In genomic region chr1:87418733-87419132, GRCm38 (mm10) we compare ENCODE assay signal across 11 mouse cellular contexts. TPM values are rescaled to one million over a fixed set of nuclear protein-coding genes. Genes with fewer than 3 reads are reported as not detected.
DNase-seq lines count a peak whose midpoint lies in the region; ATAC-seq lines count a peak whose summit lies in the region.
"Had no signal": no experiment of that assay in that cellular context is flagged by ENCODE, and none has a peak within 500 bp of the region (broad histone marks: within the 10 kb centered on the region; RNA-seq: fewer than 3 reads in every experiment).

No protein-coding gene starts in this region.

- no peaks in the 10 kb centered on the region for H3K9me3 ChIP-seq in hindbrain, embryonic 11.5 days (ENCODE audit: control insufficient read depth, low read length)
- H3K9me3 ChIP-seq in hindbrain, embryonic 10.5 days, result no peaks in the 10 kb centered on the region
- H3K9me3 ChIP-seq: embryonic facial prominence, embryonic 13.5 days; liver, embryonic 15.5 days; stomach, embryonic 15.5 days had no signal

- H3K27ac ChIP-seq in hindbrain, embryonic 11.5 days (ENCODE audit: low read depth, low read length), result no peak overlapping the region
- no peak overlapping the region for H3K27ac ChIP-seq in hindbrain, embryonic 10.5 days
- H3K27ac ChIP-seq: embryonic facial prominence, embryonic 13.5 days; liver, embryonic 15.5 days; stomach, embryonic 15.5 days had no signal

- H3K27me3 ChIP-seq in hindbrain, embryonic 11.5 days (ENCODE audit: control insufficient read depth, insufficient read depth, low read length), result no peaks in the 10 kb centered on the region
- no peaks in the 10 kb centered on the region for H3K27me3 ChIP-seq in hindbrain, embryonic 10.5 days (ENCODE audit: insufficient read depth, poor library complexity, severe bottlenecking)
- H3K27me3 ChIP-seq: embryonic facial prominence, embryonic 13.5 days; liver, embryonic 15.5 days; stomach, embryonic 15.5 days had no signal

- H3K4me3 ChIP-seq in hindbrain, embryonic 11.5 days (ENCODE audit: low read depth, low read length), result no peak overlapping the region
- no peak overlapping the region for H3K4me3 ChIP-seq in hindbrain, embryonic 10.5 days
- H3K4me3 ChIP-seq: embryonic facial prominence, embryonic 13.5 days; liver, embryonic 15.5 days; stomach, embryonic 15.5 days had no signal

- no peaks in the 10 kb centered on the region for H3K36me3 ChIP-seq in hindbrain, embryonic 11.5 days (ENCODE audit: control insufficient read depth, insufficient read depth, low read length)
- H3K36me3 ChIP-seq in hindbrain, embryonic 10.5 days, result peaks cover 73% of the 10 kb centered on the region

- WGBS in hindbrain, embryonic 11.5 days, result 88% methylated on average over 4 of the region's 4 CpGs
- 89% methylated on average over 4 of the region's 4 CpGs for WGBS in hindbrain, embryonic 10.5 days

- H3K4me2 ChIP-seq in hindbrain, embryonic 11.5 days (replicated peaks; ENCODE audit: low read depth, low read length), result no peak overlapping the region
- H3K4me2 ChIP-seq: embryonic facial prominence, embryonic 13.5 days; liver, embryonic 15.5 days; stomach, embryonic 15.5 days had no signal

- no peak for ATAC-seq in hindbrain, embryonic 11.5 days (ENCODE audit: low FRiP score)

- no peaks in the 10 kb centered on the region for H3K4me1 ChIP-seq in hindbrain, embryonic 11.5 days (replicated peaks; ENCODE audit: control insufficient read depth, insufficient read depth, low read length)
- H3K4me1 ChIP-seq in hindbrain, embryonic 10.5 days (replicated peaks), result no peaks in the 10 kb centered on the region
- H3K4me1 ChIP-seq: embryonic facial prominence, embryonic 13.5 days; liver, embryonic 15.5 days; stomach, embryonic 15.5 days had no signal

- DNase-seq in hindbrain, embryonic 11.5 days (ENCODE audit: low spot score), result peak; percentile 62
- no peak for DNase-seq in hindbrain, embryonic 10.5 days (ENCODE audit: low spot score)
- DNase-seq in thymus, postnatal 0 days (ENCODE audit: low spot score), result peak; percentile 67
- no peak for DNase-seq in thymus, adult 18-20 months
- peak; percentile 58 for DNase-seq in embryo, embryonic 11 days
- DNase-seq in natural killer cell, adult 2 months (ENCODE audit: low spot score in 2 of 2), result peak; percentile 2 to 25
- DNase-seq in right cerebral cortex, postnatal 10 days (ENCODE audit: low spot score in 2 of 2), result no peak
- DNase-seq in heart, adult 9 months (ENCODE audit: low spot score in 2 of 2), result no peak

- H3K9ac ChIP-seq in hindbrain, embryonic 11.5 days (ENCODE audit: low read depth, low read length), result no peak overlapping the region
- H3K9ac ChIP-seq: embryonic facial prominence, embryonic 13.5 days; liver, embryonic 15.5 days; stomach, embryonic 15.5 days had no signal

RNA-seq across cellular contexts. Expression of gene Kcnj13, which starts 24.2 kb away (rescaled TPM):
- polyA plus RNA-seq in hindbrain, embryonic 11.5 days (2014; fragmentation: Nextera tagmentation; extraction: Ambion mirVana), result 8.1 and 8.8 TPM in 2 replicates
- polyA plus RNA-seq in hindbrain, embryonic 10.5 days (2016; fragmentation: Nextera tagmentation; extraction: Ambion mirVana), result 1.1 and 5.0 TPM in 2 replicates
- 0.18 and 0.62 TPM in 2 replicates for polyA plus RNA-seq in thymus, postnatal 0 days (2015; fragmentation: Nextera tagmentation; extraction: Ambion mirVana)

RNA-seq across cellular contexts. Expression of gene Snorc, which starts 51.3 kb away (rescaled TPM):
- not detected in 2 replicates for polyA plus RNA-seq in hindbrain, embryonic 11.5 days (2014; fragmentation: Nextera tagmentation; extraction: Ambion mirVana)
- not detected in 2 replicates for polyA plus RNA-seq in hindbrain, embryonic 10.5 days (2016; fragmentation: Nextera tagmentation; extraction: Ambion mirVana)
- 0.33 TPM in 1 of 2 replicates, not detected in the other for polyA plus RNA-seq in thymus, postnatal 0 days (2015; fragmentation: Nextera tagmentation; extraction: Ambion mirVana)
- polyA plus RNA-seq: stomach, embryonic 15.5 days had no signal

Comparison
In these comparisons a context has a peak if more than half of its experiments do, and no peak if none do; other contexts are left out.
1. DNase-seq: peak in hindbrain, embryonic 11.5 days (single experiment), thymus, postnatal 0 days (single experiment), embryo, embryonic 11 days (single experiment) and natural killer cell, adult 2 months (2 of 2); none in hindbrain, embryonic 10.5 days (single experiment), thymus, adult 18-20 months (0 of 2), right cerebral cortex, postnatal 10 days (0 of 2) and heart, adult 9 months (0 of 2).